Mouse (Mus musculus) liver, embryonic 15.5 days (tissue): Measurements from ENCODE around the gene Gsto2. TPM values are rescaled to one million over a fixed set of nuclear protein-coding genes. Genes with fewer than 3 reads are reported as not detected.
A peak's percentile ranks its signal among the peaks of the same experiment; 100 is the strongest.

ENCODE experiments used
- ATAC-seq: fragments of 200-750 bp; cut with Nextera tagmentation; 2 replicates; pipeline ENCODE4 v1.8.0; 2017; ENCODE audit warnings: moderate number of reproducible peaks, mild to moderate bottlenecking, moderate library complexity; ENCODE audit not compliant: insufficient read depth
- H3K27ac ChIP-seq: fragments of 300-500 bp; sonication (generic); replicated peaks from 2 replicates; pipeline ENCODE4 v1.5.1; 2015; ENCODE audit warnings: mild to moderate bottlenecking, inconsistent platforms
- H3K27me3 ChIP-seq: fragments of 300-500 bp; sonication (generic); 2 replicates; pipeline ENCODE4 v1.6.1; 2015; ENCODE audit warnings: mild to moderate bottlenecking, inconsistent platforms
- H3K36me3 ChIP-seq: fragments of 300-500 bp; sonication (generic); replicated peaks from 2 replicates; pipeline ENCODE4 v1.6.1; 2015; ENCODE audit warnings: moderate library complexity, mild to moderate bottlenecking, inconsistent platforms
- H3K4me1 ChIP-seq: fragments of 300-500 bp; sonication (generic); replicated peaks from 2 replicates; pipeline ENCODE4 v1.6.1; 2015; ENCODE audit warnings: inconsistent platforms
- H3K4me2 ChIP-seq: fragments of 300-500 bp; sonication (generic); 2 replicates; pipeline ENCODE4 v1.6.1; 2015; ENCODE audit warnings: moderate library complexity, mild to moderate bottlenecking, inconsistent platforms
- H3K4me3 ChIP-seq: fragments of 300-500 bp; sonication (generic); replicated peaks from 2 replicates; pipeline ENCODE4 v1.5.1; 2015; ENCODE audit warnings: mild to moderate bottlenecking, inconsistent platforms
- H3K9ac ChIP-seq: fragments of 300-500 bp; sonication (generic); 2 replicates; pipeline ENCODE4 v1.6.1; 2015; ENCODE audit warnings: moderate library complexity, mild to moderate bottlenecking, inconsistent platforms
- H3K9me3 ChIP-seq: fragments of 300-500 bp; sonication (generic); replicated peaks from 2 replicates; pipeline ENCODE4 v1.6.1; 2016; ENCODE audit warnings: inconsistent platforms
- WGBS: fragments of 180-500 bp; shearing (Covaris S2); methylation state at CpG from one replicate; pipeline ENCODE4 v1.1.7; 2015; ENCODE audit warnings: mixed read lengths; ENCODE audit not compliant: insufficient replicate concordance; 5-methylcytosine and 5-hydroxymethylcytosine counted together
- polyA plus RNA-seq: library from polyadenylated mRNA; unstranded; fragments of >200 nt; fragmentation: Nextera tagmentation; extraction: Ambion mirVana; gene quantifications from 2 replicates; pipeline ENCODE4 v1.2.1, GENCODE M21; 2015

Gsto2 gene
- polyA plus RNA-seq, 1 experiment from 2014 or later, result 0.13 TPM

- Histone ChIP-seq H3K36me3 (no peaks in the 10 kb centered on the region), H3K4me1 (no peaks in the 10 kb centered on the region), H3K9me3 (no peaks in the 10 kb centered on the region), H3K9ac (no peak overlapping the region), H3K27ac (no peak overlapping the region), H3K27me3 (peaks cover 4% of the 10 kb centered on the region; the same call in 1 of the 2 replicates), H3K4me2 (no peak overlapping the region), H3K4me3 (no peak overlapping the region)
- peak; percentile 42; the same call in 1 of the 2 replicates for ATAC-seq
- 18% methylated on average over 11 of the region's 11 CpGs for WGBS
These were observed 17.0 kb downstream of the Gsto2 start for GRCm38 (mm10) chr19:47882151-47882881.

GRCm38 (mm10) chr19:47882882-47883254, 17.5 kb downstream of the Gsto2 start:
- Histone ChIP-seq H3K4me2 (no peak overlapping the region), H3K4me1 (no peaks in the 10 kb centered on the region), H3K9me3 (no peaks in the 10 kb centered on the region), H3K9ac (no peak overlapping the region), H3K27ac (no peak overlapping the region), H3K36me3 (no peaks in the 10 kb centered on the region), H3K4me3 (no peak overlapping the region), H3K27me3 (peaks cover 4% of the 10 kb centered on the region; the same call in 1 of the 2 replicates)
- 50% methylated on average over 9 of the region's 9 CpGs for WGBS
- no peak for ATAC-seq

- 58% methylated on average over 13 of the region's 13 CpGs for WGBS
- ATAC-seq, result no peak
- Histone ChIP-seq H3K4me1 (no peaks in the 10 kb centered on the region), H3K4me2 (no peak overlapping the region), H3K9ac (no peak overlapping the region), H3K36me3 (no peaks in the 10 kb centered on the region), H3K4me3 (no peak overlapping the region), H3K27me3 (peaks cover 4% of the 10 kb centered on the region; the same call in 1 of the 2 replicates), H3K9me3 (no peaks in the 10 kb centered on the region), H3K27ac (no peak overlapping the region)
These were observed 19.2 kb downstream of the Gsto2 start for GRCm38 (mm10) chr19:47884296-47885085.

GRCm38 (mm10) chr19:47885191-47885743, 19.9 kb downstream of the Gsto2 start:
- ATAC-seq, result no peak
- no peak overlapping the region for H3K4me3 ChIP-seq
- no peak overlapping the region for H3K4me2 ChIP-seq
- H3K9me3 ChIP-seq, result no peaks in the 10 kb centered on the region
- 52% methylated on average over 7 of the region's 7 CpGs for WGBS
- no peak overlapping the region for H3K27ac ChIP-seq
- no peak overlapping the region for H3K9ac ChIP-seq
- no peaks in the 10 kb centered on the region for H3K4me1 ChIP-seq
- H3K27me3 ChIP-seq, result peaks cover 4% of the 10 kb centered on the region; the same call in 1 of the 2 replicates
- H3K36me3 ChIP-seq, result no peaks in the 10 kb centered on the region

GRCm38 (mm10) chr19:47885886-47886285, 20.6 kb downstream of the Gsto2 start:
- H3K4me2 ChIP-seq, result no peak overlapping the region
- no peaks in the 10 kb centered on the region for H3K4me1 ChIP-seq
- no peak overlapping the region for H3K4me3 ChIP-seq
- H3K27ac ChIP-seq, result no peak overlapping the region
- H3K36me3 ChIP-seq, result no peaks in the 10 kb centered on the region
- WGBS, result 34% methylated on average over 11 of the region's 11 CpGs
- H3K9ac ChIP-seq, result no peak overlapping the region
- H3K27me3 ChIP-seq, result peaks cover 4% of the 10 kb centered on the region; the same call in 1 of the 2 replicates
- ATAC-seq, result no peak
- H3K9me3 ChIP-seq, result no peaks in the 10 kb centered on the region

GRCm38 (mm10) chr19:47886617-47887016, 21.3 kb downstream of the Gsto2 start:
- Histone ChIP-seq H3K27ac (no peak overlapping the region), H3K27me3 (peaks cover 4% of the 10 kb centered on the region; the same call in 1 of the 2 replicates), H3K4me3 (no peak overlapping the region), H3K36me3 (no peaks in the 10 kb centered on the region), H3K9ac (no peak overlapping the region), H3K9me3 (no peaks in the 10 kb centered on the region), H3K4me2 (no peak overlapping the region), H3K4me1 (no peaks in the 10 kb centered on the region; the same call in 1 of the 2 replicates)
- WGBS, result 57% methylated on average over 7 of the region's 7 CpGs
- ATAC-seq, result 0 out of 2 replicates have a peak, but pooled peaks have one; percentile 19

- Histone ChIP-seq H3K9me3 (no peaks in the 10 kb centered on the region), H3K4me3 (no peak overlapping the region), H3K27me3 (no peaks in the 10 kb centered on the region), H3K4me1 (no peaks in the 10 kb centered on the region; the same call in 1 of the 2 replicates), H3K36me3 (no peaks in the 10 kb centered on the region), H3K27ac (no peak overlapping the region), H3K4me2 (no peak overlapping the region), H3K9ac (no peak overlapping the region)
- 75% methylated on average over 10 of the region's 10 CpGs for WGBS
- no peak for ATAC-seq
These were observed 22.1 kb downstream of the Gsto2 start for GRCm38 (mm10) chr19:47887417-47887816.

- ATAC-seq, result no peak
- WGBS, result 74% methylated on average over 8 of the region's 8 CpGs
These were observed 22.7 kb downstream of the Gsto2 start for GRCm38 (mm10) chr19:47888037-47888436.

GRCm38 (mm10) chr19:47890489-47891130, 25.3 kb downstream of the Gsto2 start:
- H3K9me3 ChIP-seq, result no peaks in the 10 kb centered on the region
- 32% methylated on average over 10 of the region's 10 CpGs for WGBS
- no peaks in the 10 kb centered on the region for H3K27me3 ChIP-seq
- ATAC-seq, result no peak
- no peak overlapping the region for H3K4me3 ChIP-seq
- H3K27ac ChIP-seq, result peak overlapping the region; percentile 38; the same call in 1 of the 2 replicates
- H3K9ac ChIP-seq, result no peak overlapping the region
- H3K4me1 ChIP-seq, result no peaks in the 10 kb centered on the region; the same call in 1 of the 2 replicates
- H3K4me2 ChIP-seq, result peak overlapping the region; percentile 2; the same call in 1 of the 2 replicates
- H3K36me3 ChIP-seq, result peaks cover 5% of the 10 kb centered on the region; the same call in 1 of the 2 replicates

More at GRCm38 (mm10) chr19:47888037-47888436, 22.7 kb downstream of the Gsto2 start:
- H3K4me1 ChIP-seq, result no peaks in the 10 kb centered on the region; the same call in 1 of the 2 replicates
- H3K27ac ChIP-seq, result no peak overlapping the region
- no peak overlapping the region for H3K4me3 ChIP-seq
- no peak overlapping the region for H3K4me2 ChIP-seq
- no peaks in the 10 kb centered on the region for H3K9me3 ChIP-seq
- no peak overlapping the region for H3K9ac ChIP-seq
- no peaks in the 10 kb centered on the region for H3K36me3 ChIP-seq
- H3K27me3 ChIP-seq, result no peaks in the 10 kb centered on the region

GRCm38 (mm10) chr19:47891562-47892312, 26.4 kb downstream of the Gsto2 start:
- no peak overlapping the region for H3K4me3 ChIP-seq
- H3K27ac ChIP-seq, result no peak overlapping the region
- no peak overlapping the region for H3K4me2 ChIP-seq
- WGBS, result 73% methylated on average over 11 of the region's 11 CpGs
- no peaks in the 10 kb centered on the region; the same call in 1 of the 2 replicates for H3K4me1 ChIP-seq
- no peak overlapping the region for H3K9ac ChIP-seq
- ATAC-seq, result no peak
- H3K9me3 ChIP-seq, result no peaks in the 10 kb centered on the region
- H3K36me3 ChIP-seq, result peaks cover 16% of the 10 kb centered on the region; the same call in 1 of the 2 replicates
- no peaks in the 10 kb centered on the region for H3K27me3 ChIP-seq
